Mouse (Mus musculus) small intestine, adult 2 months (tissue): ENCODE data around the gene Pemt.

Experiments used
- CTCF ChIP-seq: fragments of 200-500 bp; IDR thresholded peaks from 2 replicates; pipeline ENCODE4 v1.5.1; 2012; ENCODE audit warnings: low read depth, mild to moderate bottlenecking, control low read depth, inconsistent platforms, low read length, moderate library complexity, mixed read lengths; ENCODE audit not compliant: insufficient replicate concordance, insufficient read length; ENCODE audit errors: extremely low read depth
- POLR2A ChIP-seq: fragments of 200-500 bp; IDR thresholded peaks from 2 replicates; pipeline ENCODE4 v1.6.1; 2012; ENCODE audit warnings: low read depth, mild to moderate bottlenecking, control low read depth, inconsistent platforms, low read length, moderate library complexity

- no peak for TF ChIP-seq CTCF
- TF ChIP-seq POLR2A = no peak
Measured at GRCm38 (mm10) chr11:59994318-59994717, 52.0 kb downstream of the Pemt start.
